Mouse (Mus musculus): ENCODE measurements around the gene Cacna1e.

- TF ChIP-seq CTCF (IDR thresholded peaks at IDR 0.05; ENCODE audit: extremely low read depth, insufficient read depth, low read length) (no peak), POLR2A (IDR thresholded peaks at IDR 0.05; ENCODE audit: extremely low read depth, insufficient read depth, low read length) (no peak)
Measured at GRCm38 (mm10) chr1:154646156-154646950, 237.9 kb downstream of the Cacna1e start.
